Mouse (Mus musculus) intestine, embryonic 16.5 days (tissue): ENCODE results near the gene Ap5m1. TPM values are rescaled to one million over a fixed set of nuclear protein-coding genes. Genes with fewer than 3 reads are reported as not detected.

Experiments
- polyA plus RNA-seq: library from polyadenylated mRNA; unstranded; fragments of >200 nt; fragmentation: Nextera tagmentation; extraction: Ambion mirVana; gene quantifications from 2 replicates; pipeline ENCODE4 v1.2.1, GENCODE M21; 2015

The Ap5m1 gene
- polyA plus RNA-seq, 1 experiment from 2014 or later, result 24.8 TPM

Other genes starting within 250 kb of the Ap5m1 start
- 31.6 and 33.2 TPM in 2 replicates for gene Exoc5, start 556 bp downstream of the Ap5m1 start, polyA plus RNA-seq
- gene Naa30, start 106.1 kb downstream of the Ap5m1 start, polyA plus RNA-seq, result 6.8 and 7.6 TPM in 2 replicates
- 141 and 177 TPM in 2 replicates for gene ccdc198, start 179.4 kb downstream of the Ap5m1 start, polyA plus RNA-seq